Mouse (Mus musculus): ENCODE data around the gene Gna15. TPM values are rescaled to one million over a fixed set of nuclear protein-coding genes. Genes with fewer than 3 reads are reported as not detected.

Gene Gna15
- total RNA-seq, 4 experiments from 2014 or later, result 0.70 to 2.2 (median 1.6) TPM

- no peak for DNase-seq
These were observed 883 bp downstream of the Gna15 start for GRCm38 (mm10) chr10:81523142-81523541.

GRCm38 (mm10) chr10:81519978-81520365 lies 4.1 kb downstream of the Gna15 start:
- no peak for DNase-seq

- no peak for DNase-seq
These were observed 4.6 kb downstream of the Gna15 start for GRCm38 (mm10) chr10:81519227-81519977.

- no peak for DNase-seq
These were observed 5.5 kb downstream of the Gna15 start for GRCm38 (mm10) chr10:81518546-81518945.

- no peak for DNase-seq
These were observed 6.8 kb downstream of the Gna15 start for GRCm38 (mm10) chr10:81517227-81517626.

GRCm38 (mm10) chr10:81513798-81514197 lies 10.2 kb downstream of the Gna15 start:
- DNase-seq, result no peak

GRCm38 (mm10) chr10:81510246-81510810 lies 13.7 kb downstream of the Gna15 start:
- no peak for DNase-seq

- no peak for DNase-seq
These were observed 16.1 kb downstream of the Gna15 start for GRCm38 (mm10) chr10:81507691-81508489.

GRCm38 (mm10) chr10:81507095-81507494 lies 16.9 kb downstream of the Gna15 start:
- DNase-seq, result no peak

GRCm38 (mm10) chr10:81505016-81505664 lies 18.9 kb downstream of the Gna15 start:
- DNase-seq, result no peak

GRCm38 (mm10) chr10:81502658-81503057 lies 21.4 kb downstream of the Gna15 start:
- peak; percentile 71 for DNase-seq

GRCm38 (mm10) chr10:81501863-81502262 lies 22.2 kb downstream of the Gna15 start:
- no peak for DNase-seq

- no peak for DNase-seq
These were observed 24.0 kb downstream of the Gna15 start, which contains the start of gene S1pr4 for GRCm38 (mm10) chr10:81500032-81500431. Gene S1pr4, minus strand, starts transcription at chr10:81500132.

GRCm38 (mm10) chr10:81499250-81499901 lies 24.6 kb downstream of the Gna15 start:
- no peak for DNase-seq

GRCm38 (mm10) chr10:81498316-81499249 lies 25.4 kb downstream of the Gna15 start:
- no peak for DNase-seq

- no peak for DNase-seq
These were observed 26.4 kb downstream of the Gna15 start for GRCm38 (mm10) chr10:81497401-81498270.

GRCm38 (mm10) chr10:81496969-81497368 lies 27.1 kb downstream of the Gna15 start:
- no peak for DNase-seq

GRCm38 (mm10) chr10:81496264-81496901 lies 27.6 kb downstream of the Gna15 start, which contains the start of gene Ncln:
Gene Ncln, minus strand, starts transcription at chr10:81496392.
- peak; percentile 97 for DNase-seq

- no peak for DNase-seq
These were observed 28.3 kb downstream of the Gna15 start for GRCm38 (mm10) chr10:81495616-81496263.

Data from adrenal gland, adult 8-10 months (tissue).